Mouse (Mus musculus) lung, adult 2 months (tissue): Measurements from ENCODE around the gene Ggt5.

Experiments used
- CTCF ChIP-seq: fragments of 200-500 bp; IDR thresholded peaks from 2 replicates; pipeline ENCODE4 v1.5.1; 2011; ENCODE audit warnings: mild to moderate bottlenecking, low read length, control low read depth; ENCODE audit not compliant: insufficient read depth
- POLR2A ChIP-seq: fragments of 200-500 bp; IDR thresholded peaks from 2 replicates; pipeline ENCODE4 v1.6.1; 2011; ENCODE audit warnings: low read depth, mild to moderate bottlenecking, control low read depth, low read length, borderline replicate concordance; ENCODE audit errors: extremely low read depth

- TF ChIP-seq POLR2A (no peak), CTCF (no peak)
Measured at GRCm38 (mm10) chr10:75620818-75621217, 31.7 kb downstream of the Ggt5 start.
